Mouse (Mus musculus) mature B cell (primary cell): ENCODE results near the gene Tbxa2r.

Source experiments
- in situ Hi-C: fragments of 300-500 bp; cut with MboI; formaldehyde crosslinking; loops from 2 replicates; pipeline ENCODE4 v1.14.3; 2019

Gene Tbxa2r

DNA sequence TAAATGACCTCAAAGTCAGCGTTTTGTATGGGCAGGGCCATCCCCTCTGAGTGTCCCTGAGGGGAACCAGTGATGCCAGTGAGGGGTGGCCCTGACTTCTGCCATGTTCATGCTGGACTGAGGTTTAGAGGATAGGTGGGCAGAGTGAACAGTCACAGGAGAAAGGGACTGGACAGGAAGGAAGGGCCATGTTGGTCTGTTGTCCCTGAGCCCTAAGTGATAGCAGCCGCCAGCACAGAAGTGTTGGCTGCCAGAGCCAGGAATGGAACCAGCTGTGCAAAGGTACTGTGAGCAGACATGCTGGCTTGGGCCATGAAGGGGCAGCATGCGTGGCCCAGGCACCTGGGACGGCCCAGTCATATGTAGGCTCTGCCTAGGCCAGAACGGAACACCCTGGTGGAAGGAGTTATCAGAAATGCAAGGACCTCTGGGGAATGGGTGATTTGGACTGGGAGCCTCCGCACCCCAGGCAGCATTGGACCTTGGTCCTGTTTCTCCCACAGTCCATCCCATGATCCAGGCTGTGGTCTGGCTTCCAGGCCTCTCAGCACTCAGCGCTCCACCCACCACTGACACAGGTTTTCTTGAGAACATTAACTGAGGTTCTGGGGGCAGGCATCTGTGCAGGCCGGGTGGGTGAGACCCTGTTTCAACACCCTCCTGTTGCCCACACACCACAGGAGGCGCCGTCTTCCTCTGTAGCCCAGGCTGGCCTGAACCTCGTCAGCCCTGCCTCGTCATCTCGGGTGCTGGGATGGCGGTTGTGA, 28.8 kb upstream of the Tbxa2r start:
- in situ Hi-C loops: loop anchor here (10.0 kb wide), 1 partner anchor 45 kb away; the partner anchor contains the start of gene Gipc3

DNA sequence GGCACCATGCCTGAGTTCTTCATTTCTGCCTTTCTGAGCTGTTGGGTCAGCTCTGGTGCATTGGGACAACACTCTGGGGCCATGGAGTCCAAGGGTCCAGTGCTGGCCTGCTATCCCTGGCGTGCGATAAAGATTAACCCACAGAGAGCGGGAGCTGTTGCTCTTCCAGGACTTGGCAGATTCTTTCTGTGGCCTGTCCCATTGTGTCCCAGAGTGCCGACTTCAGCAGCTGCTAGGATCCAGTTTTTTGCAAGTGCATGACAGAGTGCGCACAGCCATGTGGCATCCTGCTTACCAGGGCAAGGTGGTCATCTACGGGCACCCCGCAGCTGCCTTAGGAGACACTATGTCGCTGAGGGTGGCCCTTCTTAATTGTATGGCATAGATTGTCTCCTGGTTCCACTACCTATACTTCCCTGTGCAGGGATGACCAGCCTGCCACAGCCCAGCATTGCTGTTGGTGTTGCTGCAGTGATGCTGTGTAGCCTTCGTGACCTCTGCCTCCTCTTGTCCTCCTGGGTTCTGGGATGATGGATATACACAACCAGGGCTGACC, 28.1 kb upstream of the Tbxa2r start:
- in situ Hi-C loops: no loop called here

GRCm38 (mm10) chr10:81301321-81301720, 27.2 kb upstream of the Tbxa2r start:
- in situ Hi-C loops: no loop called here

DNA sequence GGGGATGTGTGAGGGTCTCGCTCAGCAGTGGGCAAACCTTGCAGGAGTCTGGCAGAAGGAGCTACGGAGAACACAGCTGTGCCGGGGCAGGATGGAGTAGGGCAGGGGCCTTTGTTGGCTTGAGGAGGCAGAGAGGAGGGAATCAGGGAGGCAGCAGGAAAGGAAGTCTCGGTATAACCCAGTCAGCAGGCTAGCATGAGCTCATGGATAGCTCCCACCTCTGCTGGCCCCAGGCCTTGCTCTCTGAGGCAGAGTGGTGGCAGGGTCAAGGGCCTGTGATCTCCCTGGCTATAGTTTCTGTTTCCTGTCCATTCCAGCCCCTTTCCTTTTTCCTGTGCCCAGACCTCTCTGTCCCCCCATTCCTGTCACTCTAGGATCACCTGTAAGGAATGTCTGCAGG, 26.2 kb upstream of the Tbxa2r start:
- in situ Hi-C loops: no loop called here

- in situ Hi-C loops: no loop called here
Observed at GRCm38 (mm10) chr10:81302781-81303218, 25.7 kb upstream of the Tbxa2r start.

DNA sequence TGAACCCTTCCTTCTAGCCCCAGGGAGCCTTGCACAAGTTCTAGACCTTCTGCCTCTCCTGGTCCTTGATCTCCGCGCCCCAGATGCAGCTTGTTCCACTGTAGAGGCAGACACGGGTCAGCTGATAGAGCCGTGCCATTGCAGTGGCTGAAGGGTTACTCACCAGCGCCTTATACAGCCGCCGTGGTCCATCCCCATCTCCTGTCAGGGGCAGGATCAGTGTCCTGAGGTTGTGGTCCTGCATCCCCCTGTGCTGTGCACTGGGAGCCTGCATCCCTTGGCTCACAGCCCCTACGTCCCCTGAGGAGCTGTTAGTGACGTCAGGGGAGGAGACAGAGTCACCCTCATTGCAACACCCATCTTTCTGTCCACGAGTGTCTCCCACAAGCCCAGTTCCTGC, 25.3 kb upstream of the Tbxa2r start:
- in situ Hi-C loops: no loop called here

DNA sequence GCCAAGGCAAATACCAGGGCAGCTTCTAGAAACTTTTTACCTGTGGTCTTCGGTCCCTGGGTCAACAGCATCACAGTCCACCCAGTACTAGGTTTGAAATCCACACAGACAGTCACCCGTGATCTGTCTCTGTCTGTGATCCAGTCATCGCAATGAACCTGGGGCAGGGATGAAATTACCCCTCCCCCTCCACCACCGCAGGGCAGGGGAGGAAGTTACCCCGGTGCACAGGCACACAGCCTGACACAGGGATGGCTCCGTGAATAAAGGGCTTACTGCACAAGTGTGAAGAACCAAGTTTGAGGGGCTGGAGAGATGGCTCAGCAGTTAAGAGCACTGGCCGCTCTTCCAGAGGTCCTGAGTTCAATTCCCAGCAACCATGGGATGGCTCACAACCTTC, 24.8 kb upstream of the Tbxa2r start:
- in situ Hi-C loops: no loop called here

- in situ Hi-C loops: no loop called here
Observed at GRCm38 (mm10) chr10:81304597-81305238, 23.8 kb upstream of the Tbxa2r start.

DNA sequence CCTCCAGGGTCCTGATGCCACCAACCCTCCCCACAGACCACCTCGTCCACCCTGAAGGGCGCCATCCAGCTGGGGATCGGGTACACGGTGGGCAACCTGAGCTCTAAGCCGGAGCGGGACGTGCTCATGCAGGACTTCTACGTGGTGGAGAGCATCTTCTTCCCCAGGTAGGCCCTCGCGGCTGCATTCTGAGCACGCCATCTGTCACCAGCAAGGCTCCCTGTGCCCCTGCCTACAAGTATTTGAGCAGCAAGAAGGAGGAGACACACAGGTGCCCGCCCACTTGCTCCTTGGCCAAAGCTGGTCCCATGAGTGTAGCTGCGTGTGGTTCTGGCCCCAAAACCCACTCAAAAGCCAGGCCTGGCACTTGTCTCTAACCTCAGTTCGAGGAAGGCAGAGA, 22.9 kb upstream of the Tbxa2r start:
- in situ Hi-C loops: no loop called here

- in situ Hi-C loops: no loop called here
Observed at GRCm38 (mm10) chr10:81306173-81306668, 22.3 kb upstream of the Tbxa2r start.

GRCm38 (mm10) chr10:81306837-81307682, 21.5 kb upstream of the Tbxa2r start:
- in situ Hi-C loops: no loop called here

- in situ Hi-C loops: no loop called here
Observed at GRCm38 (mm10) chr10:81309571-81309970, 19.0 kb upstream of the Tbxa2r start.

- in situ Hi-C loops: no loop called here
Observed at GRCm38 (mm10) chr10:81313581-81313980, 14.9 kb upstream of the Tbxa2r start.

DNA sequence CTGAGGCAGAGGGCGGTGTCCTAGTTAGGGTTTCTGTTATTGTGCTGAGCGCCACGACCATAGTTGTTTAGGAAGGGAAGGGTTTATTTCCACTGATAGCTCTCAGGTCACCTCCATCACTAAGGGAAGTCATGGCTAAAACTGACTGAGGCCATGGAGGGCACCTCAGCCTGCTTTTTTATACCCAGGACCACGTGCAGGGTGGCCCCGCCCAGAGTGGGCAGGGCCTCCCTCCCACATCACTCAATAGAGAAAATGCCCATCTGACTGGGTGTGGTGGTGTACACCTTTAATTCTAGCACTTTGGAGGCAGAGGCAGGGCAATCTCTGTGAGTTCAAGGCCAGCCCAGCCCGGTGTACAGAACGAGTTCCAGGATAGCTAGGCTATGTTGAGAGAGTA, 14.3 kb upstream of the Tbxa2r start:
- in situ Hi-C loops: no loop called here

DNA sequence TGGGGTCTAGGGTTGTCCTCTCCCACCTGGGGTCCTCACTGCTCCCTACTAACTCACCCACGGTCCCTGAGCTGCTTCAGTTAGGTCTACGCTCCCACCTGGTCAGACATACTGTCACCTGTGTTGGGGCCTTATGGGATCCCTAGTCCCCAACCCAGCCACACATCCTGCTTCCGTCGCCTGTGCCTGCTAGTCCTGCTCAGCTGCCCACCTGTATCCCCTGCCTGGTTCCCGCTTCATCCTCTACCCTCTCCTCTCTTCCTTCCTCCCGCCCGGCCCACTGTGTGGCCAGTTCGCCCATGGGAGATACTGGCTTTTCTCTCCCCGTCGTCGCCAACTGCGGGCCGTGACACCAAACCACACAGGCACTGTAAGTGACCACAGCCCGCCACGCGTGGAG, 12.9 kb upstream of the Tbxa2r start:
- in situ Hi-C loops: no loop called here

- in situ Hi-C loops: no loop called here
Observed at GRCm38 (mm10) chr10:81316338-81317060, 12.0 kb upstream of the Tbxa2r start.

DNA sequence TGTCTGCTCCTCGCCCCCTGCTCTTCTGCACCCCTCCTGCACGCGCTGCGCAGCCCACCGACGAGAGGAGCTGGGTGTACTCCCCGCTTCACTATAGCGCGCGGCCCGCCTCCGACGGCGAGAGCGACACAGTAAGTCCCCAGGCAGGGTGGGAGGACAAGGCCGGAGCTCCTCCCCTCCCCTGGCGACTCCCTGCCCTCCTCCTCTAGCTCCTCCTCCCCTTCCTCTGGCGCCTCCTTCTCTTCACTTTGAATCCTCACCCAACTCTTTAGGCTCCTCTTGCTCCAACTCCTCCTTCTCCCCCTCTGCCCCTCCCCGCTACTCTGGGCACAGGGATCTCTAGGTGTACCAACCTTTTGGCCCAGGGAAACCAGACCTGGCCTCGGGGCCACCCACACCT, 11.3 kb upstream of the Tbxa2r start:
- in situ Hi-C loops: no loop called here

- in situ Hi-C loops: no loop called here
Observed at GRCm38 (mm10) chr10:81318589-81319329, 9.8 kb upstream of the Tbxa2r start.

DNA sequence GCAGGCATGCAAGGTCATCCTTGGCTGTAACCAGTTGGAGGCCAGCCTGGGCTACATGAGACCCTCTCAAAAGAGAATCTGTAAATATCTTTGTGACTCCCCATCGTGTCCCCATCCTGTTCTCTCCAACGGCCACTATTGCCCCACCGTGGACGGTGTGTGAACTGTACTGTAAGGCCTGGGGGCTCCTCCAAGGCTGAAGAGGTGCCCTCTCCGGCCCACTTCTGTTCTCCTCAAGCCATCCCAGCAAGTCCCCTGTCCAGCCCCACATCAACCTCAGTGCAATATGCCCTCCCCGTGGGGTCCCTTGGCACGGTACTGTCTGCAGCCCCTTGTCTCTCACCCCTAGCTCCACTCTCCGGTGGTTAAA, 9.2 kb upstream of the Tbxa2r start:
- in situ Hi-C loops: no loop called here

DNA sequence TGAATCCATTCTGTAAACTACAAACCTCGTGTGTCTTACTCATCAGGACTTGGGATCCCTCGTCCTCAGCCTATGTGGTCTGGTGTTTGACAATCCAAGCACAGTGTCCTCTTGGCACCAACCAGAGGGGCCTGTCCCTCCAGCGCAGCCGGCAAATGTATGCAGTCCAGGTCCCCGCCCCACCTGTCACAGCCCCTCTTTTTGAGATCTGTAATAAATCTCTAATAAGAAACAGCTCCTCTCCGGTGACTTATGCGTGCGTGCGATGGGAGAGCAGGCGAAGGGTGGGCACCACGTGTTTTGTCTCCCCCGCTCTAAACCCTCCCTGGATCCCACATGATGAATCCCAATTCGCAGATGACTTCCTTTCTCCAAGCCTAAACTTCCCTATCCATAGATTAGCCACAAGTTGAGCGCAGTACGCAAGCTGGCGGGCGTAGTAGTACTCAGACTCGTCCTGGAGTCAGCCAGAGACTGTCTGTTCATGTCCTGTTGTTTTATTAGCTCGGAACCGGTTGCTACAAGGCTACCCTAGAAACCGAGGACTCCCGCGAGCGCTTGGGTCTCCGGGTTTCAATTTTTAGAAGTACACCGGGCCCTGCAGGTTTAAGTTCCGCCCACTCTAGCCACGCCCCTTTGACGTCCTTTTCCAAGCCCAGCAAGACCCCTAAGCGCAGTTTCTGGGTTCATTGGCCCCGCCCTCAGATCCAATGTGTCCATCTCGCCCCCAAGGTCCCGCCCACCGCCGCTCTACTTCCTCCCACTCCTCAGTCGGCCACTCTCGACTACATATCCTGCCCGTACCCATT, 8.6 kb upstream of the Tbxa2r start:
- in situ Hi-C loops: no loop called here
